Mouse (Mus musculus): ENCODE data around the gene Klf9.
A peak's percentile ranks its signal among the peaks of the same experiment; 100 is the strongest.

Gene Klf9

DNA sequence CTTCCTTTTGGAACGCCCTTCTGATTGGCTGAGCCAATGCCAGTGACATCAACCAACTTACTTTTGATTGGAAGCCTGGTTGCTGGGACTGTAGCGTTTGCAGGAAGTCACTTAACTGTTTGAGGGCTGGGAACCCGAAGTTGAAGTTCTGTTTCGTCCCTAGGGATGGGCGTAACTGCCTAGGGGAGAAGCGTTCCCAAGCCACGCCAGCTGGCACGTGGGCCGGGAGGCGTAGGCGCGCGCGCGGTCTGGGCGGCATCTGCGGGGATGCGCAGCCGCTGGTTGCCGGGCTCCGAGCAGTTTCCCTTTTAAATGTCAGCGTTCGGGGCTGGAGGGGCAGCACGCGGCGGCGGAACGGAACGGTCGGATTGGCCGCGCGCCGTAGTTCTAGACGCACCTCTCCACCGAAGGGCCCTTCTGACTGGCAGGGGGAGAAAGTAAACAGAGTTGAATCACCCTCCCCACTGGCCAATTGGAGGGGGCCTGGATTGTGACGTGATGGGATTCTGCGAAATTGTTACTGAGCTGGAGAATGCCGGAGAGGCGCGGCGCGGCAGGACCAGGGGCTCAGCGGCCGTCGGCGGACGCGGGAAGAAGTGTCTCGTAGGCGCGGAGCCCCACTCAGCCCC, at the start of gene Klf9:
Gene Klf9, plus strand, starts transcription at position 538 of the 629 bp plus-strand sequence.
- peak; percentile 41 to 46 for DNase-seq (ENCODE audit: low spot score in 2 of 2)

DNA sequence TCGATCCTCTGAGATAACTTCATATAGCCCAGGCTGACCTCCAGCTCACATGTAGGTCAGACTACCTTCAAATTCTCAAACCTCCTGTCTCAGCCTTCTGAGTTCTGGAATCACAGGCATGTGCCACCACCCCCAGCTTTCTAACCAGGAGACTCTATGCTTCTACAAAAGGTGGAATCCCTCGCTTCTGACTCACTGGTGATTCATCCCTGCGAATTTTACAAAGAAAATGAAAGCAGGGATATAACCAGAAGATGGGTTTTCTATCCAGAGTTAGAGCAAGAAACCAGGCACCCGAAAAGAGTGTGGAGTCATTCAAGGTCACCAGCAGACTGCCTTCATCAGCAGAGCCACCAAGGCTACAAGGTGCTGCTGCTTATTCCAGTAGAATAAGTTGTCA, 49.4 kb upstream of the Klf9 start:
- no peak for DNase-seq (ENCODE audit: low spot score in 2 of 2)

DNA sequence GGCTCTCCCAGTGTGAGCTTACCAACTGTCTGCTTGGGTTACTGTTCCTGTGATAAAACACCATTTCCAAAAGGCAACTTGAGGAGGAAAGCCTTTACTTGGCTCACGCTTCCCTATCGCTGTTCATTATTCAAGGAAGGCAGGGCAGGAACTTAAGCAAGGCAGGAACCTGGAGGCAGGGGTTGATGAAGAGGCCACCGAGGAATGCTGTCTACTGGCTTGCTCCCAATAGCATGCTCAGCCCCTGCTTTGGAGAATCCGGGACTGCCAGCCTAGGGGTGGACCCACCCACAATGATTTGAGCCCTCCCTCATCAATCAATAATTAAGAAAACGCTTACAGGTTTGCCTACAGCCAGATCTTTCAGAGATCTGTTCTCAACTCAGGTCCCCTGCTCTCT, 47.5 kb upstream of the Klf9 start:
- no peak for DNase-seq (ENCODE audit: low spot score in 2 of 2)

DNA sequence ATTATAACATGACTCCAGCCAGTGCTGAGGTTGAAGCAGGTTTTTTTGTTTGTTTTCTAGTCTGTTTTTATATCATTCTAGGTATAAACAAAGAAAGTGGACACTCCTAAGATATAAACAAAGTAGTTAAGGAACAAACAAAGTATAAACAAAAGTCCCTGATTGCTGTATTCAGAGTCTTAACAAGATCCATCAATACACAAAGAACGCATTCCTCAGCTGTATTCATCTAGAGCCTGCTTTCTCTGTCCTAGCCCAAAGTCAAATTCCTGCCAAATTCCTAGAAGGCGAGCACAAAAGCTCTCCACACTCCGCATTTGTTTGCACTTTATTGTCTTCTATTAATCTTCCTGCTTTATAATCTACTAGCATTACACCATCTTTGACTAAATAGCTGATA, 46.1 kb upstream of the Klf9 start:
- DNase-seq (ENCODE audit: low spot score in 2 of 2): no peak

DNA sequence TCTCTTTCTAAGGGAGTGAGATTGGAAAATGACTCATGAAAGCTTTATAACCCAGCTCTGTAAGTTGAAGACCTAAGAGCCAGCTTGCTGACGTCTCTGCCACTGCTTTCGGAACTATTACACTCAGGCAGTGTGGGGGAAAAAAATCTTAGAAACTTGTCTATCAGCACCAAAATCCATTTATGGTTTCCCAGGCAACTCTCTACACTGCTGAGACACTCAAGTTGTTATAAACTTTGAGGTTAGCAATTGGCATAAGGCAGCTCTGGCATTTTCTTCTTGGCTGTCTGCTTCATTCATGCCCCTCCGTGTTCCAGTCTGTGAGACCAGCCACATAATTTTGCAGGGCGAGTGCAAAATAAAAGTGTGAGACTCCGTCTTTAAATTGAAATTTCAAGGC, 34.2 kb upstream of the Klf9 start:
- DNase-seq (ENCODE audit: low spot score in 2 of 2): no peak

DNA sequence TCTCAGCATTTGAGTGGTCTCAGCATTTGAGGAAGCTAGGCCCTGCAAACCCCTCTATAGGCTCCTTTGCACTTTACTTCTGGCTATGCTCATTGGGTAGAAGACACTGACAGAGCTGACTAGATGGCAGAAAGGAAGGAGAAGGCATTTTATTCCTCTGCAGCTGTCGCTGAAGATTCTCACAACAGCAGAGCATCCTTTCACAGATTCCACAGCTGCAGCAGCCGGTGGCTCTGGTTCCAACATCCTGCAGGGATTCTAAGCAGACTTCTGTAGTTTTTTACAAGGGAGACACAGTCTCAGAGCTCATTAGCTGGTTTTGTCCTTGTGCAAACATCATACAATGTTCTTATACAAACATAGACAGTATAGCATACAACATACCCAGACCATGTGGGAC, 33.7 kb upstream of the Klf9 start:
- no peak for DNase-seq (ENCODE audit: low spot score in 2 of 2)

DNA sequence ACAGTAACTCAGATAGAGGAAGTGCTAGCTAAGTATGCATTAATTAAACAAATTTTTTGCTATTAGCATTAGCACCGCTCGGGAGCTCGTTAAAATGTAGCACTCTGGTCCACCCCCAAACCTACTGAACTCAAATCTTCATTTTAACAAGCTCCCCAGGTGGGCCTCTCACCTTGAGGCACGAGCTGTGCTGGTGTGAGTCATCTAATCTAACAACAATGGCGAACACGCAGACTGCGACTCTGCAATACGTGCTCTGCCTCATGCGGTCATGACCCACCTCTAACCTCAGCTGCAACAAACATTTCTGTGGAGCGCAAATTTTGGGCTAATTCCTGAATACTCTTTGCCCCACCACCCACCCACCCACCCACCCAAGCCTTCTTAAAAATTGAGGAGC, 19.2 kb upstream of the Klf9 start:
- no peak for DNase-seq (ENCODE audit: low spot score in 2 of 2)

DNA sequence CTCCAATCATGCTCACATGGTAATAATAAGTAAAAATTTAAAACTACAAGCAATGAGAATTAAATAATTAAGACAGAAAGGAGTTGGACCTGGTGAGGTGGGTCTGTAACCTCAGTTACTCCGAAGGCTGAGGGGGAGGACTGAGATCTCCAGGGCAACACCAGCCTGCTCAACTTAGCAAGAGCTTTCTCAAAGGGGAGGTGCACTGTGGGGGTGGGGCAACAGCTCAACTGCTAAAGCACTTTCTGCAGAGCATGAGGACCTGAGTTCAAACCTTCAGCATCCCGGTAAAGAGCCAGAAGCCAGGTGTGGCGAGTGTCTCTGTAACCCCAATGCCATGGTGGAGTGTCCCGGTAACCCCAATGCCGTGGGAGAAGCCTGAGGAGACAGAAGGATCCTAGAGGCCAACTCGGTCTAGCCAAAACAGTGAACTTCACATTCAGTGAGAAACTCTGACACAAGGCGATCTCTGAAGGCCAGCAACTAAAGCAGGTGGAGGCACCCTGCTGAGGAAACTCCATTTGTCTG, 16.9 kb upstream of the Klf9 start:
- no peak for DNase-seq (ENCODE audit: low spot score in 2 of 2)

DNA sequence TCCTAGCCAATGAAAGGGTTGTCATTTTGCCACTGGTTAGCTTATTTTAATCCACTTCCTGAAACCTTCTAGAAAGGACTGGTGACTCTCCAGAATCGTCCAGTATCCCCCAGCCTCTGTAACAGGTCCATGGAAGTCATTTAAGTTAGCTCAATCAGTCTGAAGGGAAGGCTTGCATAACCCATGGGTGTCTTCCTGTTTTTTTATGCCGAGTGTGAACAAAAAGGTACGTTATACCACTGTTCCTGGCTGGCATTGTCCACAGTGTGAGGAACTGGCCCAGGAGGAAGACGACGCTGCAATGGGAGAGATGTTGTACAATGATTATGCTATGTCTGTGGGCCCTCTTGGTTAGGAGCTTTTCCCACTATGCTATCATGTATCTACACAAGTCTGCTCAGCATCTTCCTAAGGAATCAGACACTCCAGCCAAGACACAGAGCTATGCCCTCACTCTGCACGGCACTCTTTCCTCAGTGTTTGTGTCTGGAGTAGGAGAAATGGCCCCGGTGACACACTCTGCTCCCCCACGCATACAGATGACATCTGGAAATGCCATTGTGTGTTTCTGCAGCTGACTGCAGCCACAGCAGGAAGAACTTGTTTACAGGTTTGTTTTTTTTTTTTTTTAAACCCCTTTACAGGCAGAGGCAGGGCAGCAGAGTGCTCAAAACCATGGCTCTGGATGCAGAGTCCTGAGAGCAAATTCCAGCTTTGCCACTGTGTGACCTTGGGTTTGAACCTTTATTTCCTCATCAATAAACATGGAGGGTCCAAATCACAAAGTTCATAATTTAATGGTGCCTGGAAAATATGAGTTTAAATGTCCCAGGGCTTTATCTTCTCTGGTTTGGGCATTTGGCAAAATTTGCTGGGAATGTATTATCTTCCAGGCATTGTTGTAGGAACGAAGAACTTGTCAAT, 15.5 kb upstream of the Klf9 start:
- DNase-seq (ENCODE audit: low spot score in 2 of 2): no peak

DNA sequence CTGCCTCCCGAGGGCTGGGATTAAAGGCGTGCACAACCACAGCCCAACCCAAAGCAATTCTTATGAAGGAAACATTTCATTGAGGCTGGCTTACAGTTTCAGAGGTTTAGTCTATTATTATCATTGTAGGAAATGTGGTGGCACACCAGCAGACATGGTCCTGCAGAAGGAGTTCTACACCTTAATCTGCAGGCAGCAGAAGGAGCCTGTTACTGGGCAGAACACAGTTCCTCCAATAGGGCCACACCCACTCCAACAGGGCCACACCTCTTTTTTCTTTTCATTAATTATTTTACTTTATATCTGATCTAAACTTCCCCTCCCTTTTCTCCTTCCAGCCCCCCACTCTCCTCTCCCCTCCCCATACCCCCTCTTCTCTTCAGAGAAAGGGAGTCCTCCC, 11.1 kb upstream of the Klf9 start:
- DNase-seq (ENCODE audit: low spot score in 2 of 2): no peak

DNA sequence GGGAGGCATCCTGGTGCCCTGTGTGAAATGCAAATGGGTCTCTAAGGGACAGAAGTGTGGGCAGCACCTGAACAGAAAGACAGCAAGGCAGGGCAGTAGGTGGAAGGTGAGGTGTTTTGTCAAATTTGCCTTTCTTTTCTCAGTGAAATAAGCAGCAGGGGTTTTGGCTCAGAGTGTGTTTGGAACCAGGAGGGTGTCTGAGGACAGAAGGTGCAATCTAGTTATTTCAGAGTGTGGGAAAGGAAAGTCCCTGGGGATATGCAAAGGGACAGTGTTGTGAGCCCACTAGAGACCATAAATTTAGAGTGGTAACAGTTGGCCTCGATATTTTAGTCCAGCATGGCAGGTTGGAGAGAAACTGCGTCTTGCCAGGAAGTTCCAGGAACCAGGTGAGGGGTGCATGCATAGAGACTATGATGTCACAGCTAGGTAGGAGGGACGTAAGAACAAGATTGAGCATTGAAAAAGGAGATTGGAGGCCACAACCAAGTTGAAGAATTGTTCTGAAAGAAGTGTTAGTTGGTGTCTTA, 8.9 kb upstream of the Klf9 start:
- DNase-seq (ENCODE audit: low spot score in 2 of 2): no peak

DNA sequence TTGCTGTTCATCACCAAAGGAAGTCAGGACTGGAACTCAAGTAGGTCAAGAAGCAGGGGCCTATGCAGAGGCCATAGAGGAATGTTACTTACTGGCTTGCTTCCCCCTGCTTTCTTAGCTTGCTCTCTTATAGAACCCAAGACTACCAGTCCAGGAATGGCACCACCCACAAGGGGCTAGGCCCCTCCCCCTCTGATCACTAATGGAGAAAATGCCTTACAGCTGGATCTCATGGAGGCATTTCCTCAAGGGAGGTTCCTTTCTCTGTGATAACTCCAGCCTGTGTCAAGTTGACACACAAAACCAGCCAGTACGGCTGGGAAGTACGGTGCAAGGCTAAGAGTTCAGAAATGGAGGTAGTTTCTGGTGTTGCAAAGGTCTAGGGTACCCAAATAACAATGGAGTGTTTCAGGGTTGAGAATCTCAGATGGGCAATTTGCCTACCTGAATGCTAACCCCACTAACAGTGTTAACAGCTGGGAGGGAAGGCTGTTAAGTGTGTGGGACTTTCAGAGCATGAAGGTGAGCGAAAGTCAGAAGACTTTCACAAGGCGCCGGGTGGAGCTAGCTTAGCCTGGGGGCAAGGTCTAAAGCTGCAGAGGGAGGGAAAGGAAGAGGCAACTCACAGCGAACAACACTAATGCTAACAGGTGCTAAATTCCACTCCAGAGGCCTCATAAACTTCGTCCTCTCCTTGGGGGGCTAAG, 8.2 kb upstream of the Klf9 start:
- DNase-seq (ENCODE audit: low spot score in 2 of 2): no peak

DNA sequence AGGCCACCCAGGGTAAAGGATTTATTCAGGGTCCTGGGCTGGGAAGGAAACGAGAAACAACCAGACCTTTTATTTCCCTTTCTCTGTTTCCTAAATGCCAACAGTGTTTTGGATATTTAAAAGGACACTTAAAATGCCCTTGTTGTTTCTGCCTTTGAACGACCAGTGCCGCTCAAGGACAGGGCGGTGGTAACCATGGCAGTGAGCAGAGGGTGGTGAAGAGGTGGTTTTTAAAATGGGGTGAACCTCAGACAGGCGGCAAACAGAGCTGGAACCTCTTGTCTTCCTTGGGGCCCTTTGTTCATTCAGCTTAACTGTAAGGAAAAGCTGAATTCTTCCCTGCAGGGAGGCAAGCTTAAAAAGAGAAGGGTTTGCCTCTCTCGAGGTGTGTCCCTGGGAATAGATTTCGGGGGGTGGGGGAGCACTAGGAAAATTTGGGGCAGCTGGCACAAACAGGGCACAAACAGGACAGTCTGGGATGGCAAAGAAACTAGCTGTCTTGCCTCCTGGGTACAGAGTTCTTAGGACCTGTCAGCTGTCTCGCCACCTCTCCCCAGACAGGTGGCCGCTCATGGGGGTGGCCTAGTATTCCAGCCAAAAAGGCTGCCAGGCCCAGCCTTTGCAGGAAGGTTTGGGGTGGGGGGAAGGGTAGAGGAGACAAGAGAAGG, 7.5 kb upstream of the Klf9 start:
- DNase-seq (ENCODE audit: low spot score in 2 of 2): no peak

DNA sequence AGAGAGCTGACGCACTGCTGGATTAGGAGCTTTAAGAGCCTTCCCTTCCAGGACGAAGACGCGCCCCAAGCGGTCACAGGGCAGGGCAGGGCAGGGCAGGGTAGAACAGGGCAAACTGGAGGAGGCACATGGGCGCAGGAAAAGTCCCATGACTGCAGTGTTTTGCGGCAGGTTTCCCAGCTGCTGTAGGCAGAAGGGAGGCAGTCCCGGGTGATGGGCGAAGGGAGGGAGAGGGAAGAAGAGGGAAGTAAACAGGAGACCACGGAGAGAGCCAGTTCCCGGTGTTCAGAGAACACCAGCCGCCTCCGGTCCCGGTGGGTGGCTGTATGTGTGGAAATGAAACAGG, 7.0 kb upstream of the Klf9 start:
- no peak for DNase-seq (ENCODE audit: low spot score in 2 of 2)

DNA sequence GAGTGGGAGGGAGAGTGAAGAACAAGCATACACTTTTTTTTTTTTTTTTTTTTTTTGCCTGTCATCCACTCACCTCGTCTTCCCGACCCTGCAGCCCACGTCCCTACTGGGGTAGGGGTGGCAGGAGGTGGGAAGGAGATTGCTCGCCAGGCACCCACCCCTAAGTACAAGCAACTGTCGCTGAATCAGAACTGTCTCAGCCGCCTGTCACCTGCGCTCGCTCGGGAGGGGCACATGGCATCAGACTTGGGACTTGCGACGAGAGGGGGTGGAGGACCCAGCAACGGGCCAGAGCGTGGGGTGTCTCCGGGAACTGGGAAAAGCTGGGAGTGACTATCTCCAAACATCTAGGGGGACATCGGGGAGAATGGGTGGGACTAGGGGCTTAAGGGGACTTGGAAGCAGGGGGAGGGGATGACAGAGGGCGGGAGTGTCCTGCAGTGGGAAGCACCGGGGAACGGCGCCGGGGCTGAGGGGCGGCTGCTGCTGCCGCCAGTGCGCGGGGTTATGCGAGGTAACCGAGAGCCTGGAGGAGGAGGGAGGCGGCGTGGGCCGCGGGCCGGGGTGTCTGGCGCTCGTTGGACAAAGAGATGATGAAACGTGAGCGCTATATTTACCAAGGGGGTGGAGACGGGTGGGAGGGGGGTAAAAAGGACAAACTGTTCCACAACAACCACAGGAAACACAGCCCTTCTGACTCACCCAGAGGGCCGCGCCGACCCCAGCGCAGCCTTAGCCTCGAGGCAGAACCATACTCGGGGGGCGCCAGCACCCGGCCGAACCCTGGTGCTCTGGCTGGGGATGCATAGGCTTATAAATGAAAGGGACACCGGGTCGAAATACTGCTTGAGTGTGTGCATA, 6.4 kb upstream of the Klf9 start:
- no peak for DNase-seq (ENCODE audit: low spot score in 2 of 2)

DNA sequence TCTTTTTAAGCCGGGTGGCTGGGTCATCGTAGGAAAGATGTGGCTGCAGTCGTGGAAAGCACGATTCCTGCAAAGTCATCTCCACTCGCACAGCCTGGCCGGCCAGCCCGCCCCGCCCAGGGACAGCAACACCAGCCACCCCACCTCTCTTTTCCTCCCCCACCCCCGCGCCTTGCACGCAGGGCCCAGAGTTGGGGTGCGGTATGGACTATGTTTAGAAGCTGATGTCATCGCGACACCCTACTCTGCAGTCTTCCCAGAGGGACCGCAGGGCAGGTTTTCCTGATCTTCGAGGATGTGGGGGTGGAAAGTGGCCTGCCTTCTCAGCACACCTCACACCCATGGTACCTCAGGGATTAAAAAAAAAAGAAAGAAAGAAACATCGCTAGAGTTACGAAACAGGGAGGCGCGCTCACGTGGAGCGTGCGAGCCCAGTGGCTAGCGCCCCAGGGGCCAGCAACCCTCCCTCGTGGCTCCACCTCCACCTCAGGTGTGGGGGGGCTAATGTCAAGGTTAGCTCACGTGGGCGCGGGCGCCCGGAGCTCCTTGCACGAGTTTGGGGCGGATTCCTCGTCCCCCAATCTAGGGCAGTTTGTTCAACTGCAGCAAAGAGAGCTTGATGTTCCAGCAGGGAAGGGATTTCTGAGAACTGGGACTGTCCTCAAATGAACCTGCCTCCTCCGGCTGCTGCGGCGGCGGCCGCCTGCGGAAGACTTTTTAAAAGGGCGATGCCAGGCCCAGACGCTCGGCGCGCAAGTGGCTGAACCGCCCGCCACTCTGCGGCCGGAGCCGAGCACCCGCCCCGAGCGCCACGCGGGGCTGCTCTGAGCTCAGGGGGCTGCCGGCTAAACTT, 5.5 kb upstream of the Klf9 start:
- no peak for DNase-seq (ENCODE audit: low spot score in 2 of 2)

DNA sequence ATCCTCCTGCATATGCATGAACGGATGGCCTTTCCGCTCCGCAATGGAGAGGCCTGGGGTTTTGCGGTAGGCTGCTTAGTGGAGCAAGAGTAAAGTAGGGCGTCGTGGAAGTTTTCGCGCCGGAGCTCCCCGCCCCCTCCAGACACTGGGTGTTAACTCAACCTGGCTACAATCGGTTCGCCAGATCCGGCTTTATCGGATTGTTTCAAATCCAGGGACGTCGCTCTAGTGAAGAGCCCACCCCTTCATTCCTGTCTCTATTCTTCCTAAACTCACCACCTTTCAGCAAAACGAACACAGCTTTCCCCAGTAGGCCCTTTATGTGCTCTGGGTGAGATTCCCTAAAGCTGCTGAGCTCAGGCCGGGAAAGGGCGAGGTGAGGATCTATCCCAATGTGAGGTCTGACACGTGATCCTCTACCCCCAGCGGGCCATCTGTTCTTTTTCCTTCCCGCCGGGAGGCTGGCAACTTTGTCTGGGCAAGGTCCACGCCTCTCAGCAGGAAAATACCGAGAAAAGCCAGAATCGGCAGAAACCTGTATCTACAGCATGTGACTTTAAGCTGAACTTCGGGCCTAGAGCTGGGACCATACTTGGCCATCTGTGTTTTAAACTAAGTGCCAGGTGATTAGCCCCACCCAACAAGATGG, 4.7 kb upstream of the Klf9 start:
- peak in 1 of 2 experiments; percentile 8 for DNase-seq (ENCODE audit: low spot score in 2 of 2)

DNA sequence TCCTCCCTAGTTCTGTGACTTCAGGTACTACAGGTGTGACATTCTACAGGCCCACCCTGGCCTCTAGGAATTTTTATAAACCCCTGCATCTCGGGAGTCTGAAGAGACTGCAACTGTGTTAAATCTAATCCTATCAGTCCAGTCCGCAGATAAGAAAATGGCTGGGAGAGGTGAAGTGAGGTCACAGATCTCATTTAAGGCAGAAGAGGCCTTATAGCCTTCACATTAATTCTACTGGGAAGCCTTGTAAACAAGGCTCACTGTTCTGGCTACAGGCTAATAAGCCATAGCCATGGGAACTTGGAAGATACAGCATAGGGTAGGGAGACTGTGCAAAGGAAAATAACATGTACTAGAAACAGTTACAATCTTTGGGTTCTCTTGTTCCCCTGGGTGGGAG, 3.7 kb upstream of the Klf9 start:
- no peak for DNase-seq (ENCODE audit: low spot score in 2 of 2)

DNA sequence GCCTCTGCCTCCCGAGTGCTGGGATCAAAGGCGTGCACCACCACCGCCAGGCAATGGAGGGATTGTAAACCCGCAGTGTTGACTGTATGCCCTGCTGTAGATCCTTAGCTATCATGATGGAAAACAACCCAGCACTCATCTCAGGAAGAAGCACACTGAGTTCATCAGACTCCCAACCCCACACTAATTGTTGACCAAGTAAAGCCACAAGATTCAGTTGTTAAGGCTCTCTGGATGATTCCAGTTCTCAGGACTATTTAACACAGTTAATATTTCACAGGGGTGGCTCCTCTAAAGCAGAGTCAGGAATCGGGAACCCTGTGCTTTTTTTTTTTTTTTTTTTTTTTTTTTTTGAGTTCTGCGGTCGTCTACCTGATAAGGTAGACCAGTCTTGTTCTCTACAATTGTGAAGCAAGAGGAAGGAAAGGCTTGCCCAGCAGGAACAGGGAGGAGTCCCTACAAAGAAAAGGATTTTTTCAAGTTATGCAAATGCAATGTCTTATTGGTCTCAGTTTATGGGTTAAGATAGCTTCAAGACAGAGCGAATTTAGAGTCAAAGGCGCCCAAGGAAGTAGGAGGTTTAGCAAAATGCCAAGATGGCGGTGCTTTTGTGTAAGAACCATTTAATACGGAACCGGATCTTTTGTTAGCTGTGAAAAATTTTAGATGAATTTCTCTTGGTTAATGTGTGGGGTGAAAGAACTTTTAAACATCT, 1.1 kb upstream of the Klf9 start:
- DNase-seq (ENCODE audit: low spot score in 2 of 2): no peak
